ENCODE assay signal across 14 mouse cellular contexts in genomic region chr16:13378157-13378556, GRCm38 (mm10).
DNase-seq lines count a peak whose midpoint lies in the region; ATAC-seq lines count a peak whose summit lies in the region.
"Had no signal": no experiment of that assay in that cellular context is flagged by ENCODE, and none has a peak within 500 bp of the region (broad histone marks: within the 10 kb centered on the region; RNA-seq: fewer than 3 reads in every experiment).

No protein-coding gene starts in this region.

- H3K36me3 ChIP-seq in lung, embryonic 15.5 days = peaks cover 3% of the 10 kb centered on the region; the same call in 1 of the 2 replicates
- no peaks in the 10 kb centered on the region for H3K36me3 ChIP-seq in forebrain, embryonic 10.5 days (replicated peaks)
- H3K36me3 ChIP-seq: neural tube, embryonic 13.5 days had no signal

- peak; percentile 34 for DNase-seq in gastrocnemius, postnatal 25 days
- DNase-seq in gastrocnemius, postnatal 4 days (ENCODE audit: low spot score in 2 of 2) = no peak
- peak; percentile 48 to 59 for DNase-seq in adrenal gland, postnatal 36 days
- peak; percentile 23 to 42 for DNase-seq in heart, postnatal 36 days
- DNase-seq in frontal cortex, adult 2 months (ENCODE audit: extremely low spot score in 1 of 2, low spot score in 1 of 2) = no peak
- DNase-seq in forebrain, embryonic 10.5 days (ENCODE audit: extremely low spot score, low spot score) = no peak
- DNase-seq: cerebellum, adult 11 months; gastrocnemius, postnatal 14 days; midbrain, embryonic 14.5 days; thymus, postnatal 36 days had no signal

- H3K9ac ChIP-seq in lung, embryonic 15.5 days = no peak overlapping the region
- H3K9ac ChIP-seq: neural tube, embryonic 13.5 days had no signal

- WGBS in lung, embryonic 15.5 days = 80% methylated on average over 5 of the region's 5 CpGs
- 93% methylated on average over 5 of the region's 5 CpGs for WGBS in forebrain, embryonic 10.5 days

- H3K27ac ChIP-seq in lung, embryonic 15.5 days = 0 out of 2 replicates have a peak overlapping the region, but pooled peaks have one; percentile 48
- H3K27ac ChIP-seq in forebrain, embryonic 10.5 days = no peak overlapping the region
- H3K27ac ChIP-seq: neural tube, embryonic 13.5 days had no signal

- no peaks in the 10 kb centered on the region for H3K27me3 ChIP-seq in lung, embryonic 15.5 days
- no peaks in the 10 kb centered on the region for H3K27me3 ChIP-seq in forebrain, embryonic 10.5 days (ENCODE audit: poor library complexity, severe bottlenecking)
- H3K27me3 ChIP-seq: neural tube, embryonic 13.5 days had no signal

- no peak overlapping the region for H3K4me3 ChIP-seq in lung, embryonic 15.5 days
- H3K4me3 ChIP-seq in forebrain, embryonic 10.5 days = no peak overlapping the region
- H3K4me3 ChIP-seq: neural tube, embryonic 13.5 days had no signal

- intact Hi-C loops in heart, postnatal 36 days (cut with DNase I) = loop anchor here (2.0 kb wide), 1 partner anchor 61 kb away; no protein-coding TSS in a partner anchor

- no peaks in the 10 kb centered on the region for H3K9me3 ChIP-seq in lung, embryonic 15.5 days
- H3K9me3 ChIP-seq in forebrain, embryonic 10.5 days = no peaks in the 10 kb centered on the region
- H3K9me3 ChIP-seq: neural tube, embryonic 13.5 days had no signal

- no peak overlapping the region for H3K4me2 ChIP-seq in lung, embryonic 15.5 days
- H3K4me2 ChIP-seq: neural tube, embryonic 13.5 days had no signal

- no peaks in the 10 kb centered on the region for H3K4me1 ChIP-seq in lung, embryonic 15.5 days
- H3K4me1 ChIP-seq in forebrain, embryonic 10.5 days = no peaks in the 10 kb centered on the region
- H3K4me1 ChIP-seq: neural tube, embryonic 13.5 days had no signal

- ATAC-seq in lung, embryonic 15.5 days (ENCODE audit: borderline replicate concordance, extremely low read depth, low FRiP score, low TSS enrichment) = no peak
- no peak for ATAC-seq in megakaryocyte-erythroid progenitor cell, adult 5-6 weeks (replicated peaks; ENCODE audit: low FRiP score, low TSS enrichment, poor library complexity, severe bottlenecking)
- ATAC-seq: hindbrain, embryonic 16.5 days had no signal

Comparison
In these comparisons a context has a peak if more than half of its experiments do, and no peak if none do; other contexts are left out.
1. DNase-seq: peak in gastrocnemius, postnatal 25 days (single experiment), adrenal gland, postnatal 36 days (2 of 2) and heart, postnatal 36 days (2 of 2); none in gastrocnemius, postnatal 4 days (0 of 2), frontal cortex, adult 2 months (0 of 2) and forebrain, embryonic 10.5 days (single experiment).